Mouse (Mus musculus) brain, adult 2 months (tissue): ENCODE measurements around the gene Gm43738.

ENCODE experiments used
- DNase-seq: peaks from one replicate; pipeline ENCODE4 v3.0.0; 2011; ENCODE audit warnings: low read depth, low spot score

The Gm43738 gene

GRCm38 (mm10) chr3:89043359-89043758, 57.5 kb downstream of the Gm43738 start:
- DNase-seq, result no peak
